11 mouse cellular contexts compared by ENCODE assay signal in genomic region chr12:105025947-105026586, GRCm38 (mm10). TPM values are rescaled to one million over a fixed set of nuclear protein-coding genes. Genes with fewer than 3 reads are reported as not detected.
DNase-seq lines count a peak whose midpoint lies in the region; ATAC-seq and TF ChIP-seq lines count a peak whose summit lies in the region.
"Had no signal": no experiment of that assay in that cellular context is flagged by ENCODE, and none has a peak within 500 bp of the region (broad histone marks: within the 10 kb centered on the region; RNA-seq: fewer than 3 reads in every experiment).

No protein-coding gene starts in this region.

- no peak overlapping the region for H3K9ac ChIP-seq in heart, embryonic 11.5 days (ENCODE audit: low read depth, low read length)
- peak overlapping the region; percentile 42 for H3K9ac ChIP-seq in liver, embryonic 15.5 days
- H3K9ac ChIP-seq in lung, postnatal 0 days (replicated peaks; ENCODE audit: low read depth) = no peak overlapping the region
- H3K9ac ChIP-seq in intestine, embryonic 15.5 days = no peak overlapping the region
- H3K9ac ChIP-seq: embryonic facial prominence, embryonic 13.5 days; forebrain, postnatal 0 days had no signal

- H3ac ChIP-seq in C2C12 (ENCODE audit: control insufficient read depth, insufficient read length, low read depth) = peak overlapping the region; percentile 12

- no peak overlapping the region for H3K4me3 ChIP-seq in heart, embryonic 11.5 days (ENCODE audit: low read depth, low read length)
- no peak overlapping the region for H3K4me3 ChIP-seq in C2C12 (ENCODE audit: insufficient read depth, poor library complexity, severe bottlenecking)
- H3K4me3 ChIP-seq in liver, embryonic 15.5 days (replicated peaks) = peak overlapping the region; percentile 28
- H3K4me3 ChIP-seq in lung, postnatal 0 days (ENCODE audit: low read depth, low read length) = no peak overlapping the region
- no peak overlapping the region for H3K4me3 ChIP-seq in intestine, embryonic 15.5 days (replicated peaks)
- H3K4me3 ChIP-seq: embryonic facial prominence, embryonic 13.5 days had no signal

- TF ChIP-seq EP300 in lung, postnatal 0 days (IDR thresholded peaks at IDR 0.05) = no peak

- H3K4me1 ChIP-seq in heart, embryonic 11.5 days (ENCODE audit: control insufficient read depth, insufficient read depth, low read length) = peaks cover 6% of the 10 kb centered on the region
- peaks cover 82% of the 10 kb centered on the region for H3K4me1 ChIP-seq in liver, embryonic 15.5 days (replicated peaks)
- peaks cover 4% of the 10 kb centered on the region; the same call in 1 of the 2 replicates for H3K4me1 ChIP-seq in lung, postnatal 0 days (ENCODE audit: insufficient read depth, low read depth, low read length)
- peaks cover 7% of the 10 kb centered on the region for H3K4me1 ChIP-seq in intestine, embryonic 15.5 days (replicated peaks)

- H3K27ac ChIP-seq in heart, embryonic 11.5 days (ENCODE audit: low read depth, low read length) = peak overlapping the region; percentile 64
- peak overlapping the region; percentile 100 for H3K27ac ChIP-seq in liver, embryonic 15.5 days (replicated peaks)
- H3K27ac ChIP-seq in lung, postnatal 0 days (ENCODE audit: low read length) = no peak overlapping the region
- no peak overlapping the region for H3K27ac ChIP-seq in intestine, embryonic 15.5 days
- H3K27ac ChIP-seq: embryonic facial prominence, embryonic 13.5 days had no signal

- peaks cover 32% of the 10 kb centered on the region for H3K79me2 ChIP-seq in C2C12 (ENCODE audit: control insufficient read depth, insufficient read depth)

- TF ChIP-seq CTCF in C2C12 (IDR thresholded peaks at IDR 0.05; ENCODE audit: control insufficient read depth, insufficient read depth, insufficient read length) = no peak
- TF ChIP-seq CTCF in brain, embryonic 14.5 days (IDR thresholded peaks at IDR 0.05; ENCODE audit: borderline replicate concordance, extremely low read depth, insufficient read depth, insufficient read length) = peak; percentile 3; the same call in 1 of the 2 replicates
- no peak for TF ChIP-seq CTCF in lung, postnatal 0 days (IDR thresholded peaks at IDR 0.05)

- peaks cover 19% of the 10 kb centered on the region for H3K79me3 ChIP-seq in C2C12 (ENCODE audit: low read depth)

- H3K9me3 ChIP-seq in heart, embryonic 11.5 days (replicated peaks; ENCODE audit: control insufficient read depth, low read length) = no peaks in the 10 kb centered on the region
- peaks cover 13% of the 10 kb centered on the region for H3K9me3 ChIP-seq in liver, embryonic 15.5 days (replicated peaks)
- no peaks in the 10 kb centered on the region for H3K9me3 ChIP-seq in lung, postnatal 0 days (ENCODE audit: low read length)
- H3K9me3 ChIP-seq in intestine, embryonic 15.5 days = peaks cover 5% of the 10 kb centered on the region; the same call in 1 of the 2 replicates

- no peak for DNase-seq in heart, adult 11 months
- no peak for DNase-seq in brain, embryonic 14.5 days (ENCODE audit: low read depth)
- DNase-seq in lung, postnatal 0 days (ENCODE audit: low spot score) = no peak
- DNase-seq in frontal cortex, postnatal 36 days (ENCODE audit: low spot score in 2 of 2) = no peak
- DNase-seq: kidney, adult 11 months had no signal

- no peak for TF ChIP-seq POLR2A in brain, embryonic 14.5 days (IDR thresholded peaks at IDR 0.05; ENCODE audit: borderline replicate concordance, extremely low read depth, insufficient read depth, insufficient read length, poor library complexity, severe bottlenecking)

- H3K27me3 ChIP-seq in heart, embryonic 11.5 days (ENCODE audit: control insufficient read depth, insufficient read depth, low read length) = no peaks in the 10 kb centered on the region
- no peaks in the 10 kb centered on the region for H3K27me3 ChIP-seq in C2C12 (ENCODE audit: control insufficient read depth, insufficient read depth, insufficient read length)
- no peaks in the 10 kb centered on the region for H3K27me3 ChIP-seq in liver, embryonic 15.5 days
- H3K27me3 ChIP-seq in lung, postnatal 0 days (replicated peaks; ENCODE audit: insufficient read depth, low read length) = no peaks in the 10 kb centered on the region
- no peaks in the 10 kb centered on the region for H3K27me3 ChIP-seq in intestine, embryonic 15.5 days (replicated peaks)
- H3K27me3 ChIP-seq: embryonic facial prominence, embryonic 13.5 days had no signal

- 0 out of 2 replicates have a peak, but pooled peaks have one; percentile 15 for ATAC-seq in heart, embryonic 11.5 days (replicated peaks; ENCODE audit: insufficient number of reproducible peaks, low FRiP score, low TSS enrichment)
- peak; percentile 60 for ATAC-seq in liver, embryonic 15.5 days (ENCODE audit: insufficient read depth)
- ATAC-seq in lung, postnatal 0 days = no peak
- no peak for ATAC-seq in intestine, embryonic 15.5 days

- H3K4me2 ChIP-seq in heart, embryonic 11.5 days = peak overlapping the region; percentile 19
- H3K4me2 ChIP-seq in liver, embryonic 15.5 days = peak overlapping the region; percentile 65
- no peak overlapping the region for H3K4me2 ChIP-seq in lung, postnatal 0 days (replicated peaks; ENCODE audit: low read depth, low read length)
- no peak overlapping the region for H3K4me2 ChIP-seq in intestine, embryonic 15.5 days (replicated peaks)
- H3K4me2 ChIP-seq: embryonic facial prominence, embryonic 13.5 days had no signal

- WGBS in heart, embryonic 11.5 days (ENCODE audit: insufficient replicate concordance) = 48% methylated on average over 10 of the region's 10 CpGs
- WGBS in liver, embryonic 15.5 days (ENCODE audit: insufficient replicate concordance) = 19% methylated on average over 10 of the region's 10 CpGs
- WGBS in lung, postnatal 0 days = 61% methylated on average over 10 of the region's 10 CpGs
- WGBS in intestine, embryonic 15.5 days = 62% methylated on average over 10 of the region's 10 CpGs

- H3K36me3 ChIP-seq in heart, embryonic 11.5 days (ENCODE audit: control insufficient read depth, insufficient read depth, low read length) = peaks cover 12% of the 10 kb centered on the region
- H3K36me3 ChIP-seq in C2C12 (ENCODE audit: control insufficient read depth, insufficient read depth) = peaks cover 28% of the 10 kb centered on the region
- H3K36me3 ChIP-seq in liver, embryonic 15.5 days (replicated peaks) = peaks cover 35% of the 10 kb centered on the region
- H3K36me3 ChIP-seq in lung, postnatal 0 days (ENCODE audit: insufficient read depth, low read length) = no peaks in the 10 kb centered on the region
- H3K36me3 ChIP-seq in intestine, embryonic 15.5 days = no peaks in the 10 kb centered on the region

TF ChIP-seq in C2C12, 6 proteins besides CTCF, POLR2A, EP300 and RAD21:
- TF ChIP-seq CEBPB (IDR thresholded peaks at IDR 0.05; ENCODE audit: low read depth) = no peak
- no peak for TF ChIP-seq FOSL1 (IDR thresholded peaks at IDR 0.05; ENCODE audit: insufficient read depth, low read length, poor library complexity, severe bottlenecking)
- peak; percentile 92 for TF ChIP-seq USF1 (IDR thresholded peaks at IDR 0.05; ENCODE audit: low read depth)
- TF ChIP-seq MYOD1 (IDR thresholded peaks at IDR 0.05; ENCODE audit: control insufficient read depth, insufficient read length, low read depth) = peak; percentile 23
- TF ChIP-seq MAX (IDR thresholded peaks at IDR 0.05) = peak; percentile 68
- TF ChIP-seq MYOG (IDR thresholded peaks at IDR 0.05; ENCODE audit: control insufficient read depth, extremely low read depth, insufficient read length) = no peak

RNA-seq across cellular contexts. Expression of gene Glrx5, which starts 6.4 kb away (rescaled TPM):
- 214 and 254 TPM in 2 replicates for polyA plus RNA-seq in heart, embryonic 11.5 days (2014; fragmentation: Nextera tagmentation; extraction: Ambion mirVana)
- 92.2 TPM for polyA plus RNA-seq in C2C12 (2012; fragmentation: generic; extraction: Trizol)
- 71.3 and 95.6 TPM in 2 replicates for polyA plus RNA-seq in brain, embryonic 14.5 days (2012; rRNA removed)
- polyA plus RNA-seq in liver, embryonic 15.5 days (2015; fragmentation: Nextera tagmentation; extraction: Ambion mirVana) = 496 and 514 TPM in 2 replicates
- 126 and 127 TPM in 2 replicates for polyA plus RNA-seq in lung, postnatal 0 days (2015; fragmentation: Nextera tagmentation; extraction: Ambion mirVana)
- polyA plus RNA-seq in intestine, embryonic 15.5 days (2015; fragmentation: Nextera tagmentation; extraction: Ambion mirVana) = 184 and 190 TPM in 2 replicates

RNA-seq across cellular contexts. Expression of gene Syne3, which starts 16.5 kb away (rescaled TPM):
- polyA plus RNA-seq in heart, embryonic 11.5 days (2014; fragmentation: Nextera tagmentation; extraction: Ambion mirVana) = 0.10 and 0.42 TPM in 2 replicates
- polyA plus RNA-seq in C2C12 (2012; fragmentation: generic; extraction: Trizol) = 24.8 TPM
- 0.34 and 0.44 TPM in 2 replicates for polyA plus RNA-seq in brain, embryonic 14.5 days (2012; rRNA removed)
- 2.9 and 3.0 TPM in 2 replicates for polyA plus RNA-seq in liver, embryonic 15.5 days (2015; fragmentation: Nextera tagmentation; extraction: Ambion mirVana)
- polyA plus RNA-seq in lung, postnatal 0 days (2015; fragmentation: Nextera tagmentation; extraction: Ambion mirVana) = 1.1 and 1.2 TPM in 2 replicates
- polyA plus RNA-seq in intestine, embryonic 15.5 days (2015; fragmentation: Nextera tagmentation; extraction: Ambion mirVana) = 0.50 and 0.76 TPM in 2 replicates

Comparison
In these comparisons a context has a peak if more than half of its experiments do, and no peak if none do; other contexts are left out.
1. ATAC-seq: peak in heart, embryonic 11.5 days (single experiment) and liver, embryonic 15.5 days (single experiment); none in lung, postnatal 0 days (single experiment) and intestine, embryonic 15.5 days (single experiment).
2. H3K27ac ChIP-seq: peak in heart, embryonic 11.5 days (single experiment) and liver, embryonic 15.5 days (single experiment); none in lung, postnatal 0 days (single experiment) and intestine, embryonic 15.5 days (single experiment).
3. H3K4me2 ChIP-seq: peak in heart, embryonic 11.5 days (single experiment) and liver, embryonic 15.5 days (single experiment); none in lung, postnatal 0 days (single experiment) and intestine, embryonic 15.5 days (single experiment).